Mouse (Mus musculus): ENCODE measurements at regions not wholly inside any gene's neighbourhood (a gene's known extent, or its start where the extent isn't known, plus 50 kb on each side); places are given as distances from the start of the nearest gene placed in this dataset.
A peak's percentile ranks its signal among the peaks of the same experiment; 100 is the strongest.

GRCm38 (mm10) chr10:119011511-119011910 lies 141.5 kb upstream of the Dyrk2 start:
- 45% methylated on average over 6 of the region's 6 CpGs for WGBS
- Histone ChIP-seq H3K36me3 (no peaks in the 10 kb centered on the region), H3K4me2 (peak overlapping the region; percentile 16; the same call in 1 of the 2 replicates), H3K27ac (0 out of 2 replicates have a peak overlapping the region, but pooled peaks have one; percentile 29), H3K9ac (no peak overlapping the region), H3K4me1 (peaks cover 13% of the 10 kb centered on the region), H3K9me3 (no peaks in the 10 kb centered on the region), H3K4me3 (no peak overlapping the region), H3K27me3 (no peaks in the 10 kb centered on the region)
- no peak for ATAC-seq (ENCODE audit: borderline replicate concordance, extremely low read depth, low FRiP score, low TSS enrichment)

DNA sequence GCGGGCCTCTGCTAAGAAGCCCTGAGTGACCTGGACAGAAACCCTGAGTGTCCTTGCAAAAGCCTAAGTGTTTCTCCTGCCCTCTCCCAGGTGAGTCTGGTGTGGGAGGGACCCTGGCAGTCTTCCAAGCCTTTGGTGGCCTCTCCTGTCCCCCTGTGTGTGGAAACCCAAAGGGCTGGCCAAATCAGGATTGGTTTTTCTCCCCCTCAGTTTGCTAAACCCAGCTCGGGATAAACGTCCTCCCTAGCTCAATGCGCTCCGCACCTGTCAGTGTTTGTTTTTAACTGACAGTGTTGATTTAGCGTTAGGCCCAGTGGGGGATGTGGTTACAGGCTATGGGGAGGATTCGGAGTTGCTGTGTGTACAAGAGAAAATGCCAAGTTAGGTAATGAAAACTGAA lies 140.9 kb upstream of the Dyrk2 start:
- H3K4me2 ChIP-seq = peak overlapping the region; percentile 16
- H3K4me1 ChIP-seq = peaks cover 13% of the 10 kb centered on the region
- H3K27ac ChIP-seq = peak overlapping the region; percentile 12; the same call in 1 of the 2 replicates
- no peak overlapping the region for H3K4me3 ChIP-seq
- no peaks in the 10 kb centered on the region for H3K27me3 ChIP-seq
- no peaks in the 10 kb centered on the region for H3K9me3 ChIP-seq
- H3K36me3 ChIP-seq = no peaks in the 10 kb centered on the region
- 20% methylated on average over 7 of the region's 7 CpGs for WGBS
- no peak overlapping the region for H3K9ac ChIP-seq
- 0 out of 2 replicates have a peak, but pooled peaks have one; percentile 56 for ATAC-seq (ENCODE audit: borderline replicate concordance, extremely low read depth, low FRiP score, low TSS enrichment)

GRCm38 (mm10) chr10:119006866-119007575 lies 137.0 kb upstream of the Dyrk2 start:
- Histone ChIP-seq H3K27me3 (no peaks in the 10 kb centered on the region), H3K4me1 (peaks cover 13% of the 10 kb centered on the region), H3K9ac (no peak overlapping the region), H3K9me3 (no peaks in the 10 kb centered on the region), H3K4me3 (no peak overlapping the region), H3K4me2 (no peak overlapping the region), H3K36me3 (no peaks in the 10 kb centered on the region), H3K27ac (no peak overlapping the region)
- ATAC-seq (ENCODE audit: borderline replicate concordance, extremely low read depth, low FRiP score, low TSS enrichment) = no peak
- 84% methylated on average over 19 of the region's 19 CpGs for WGBS

GRCm38 (mm10) chr10:119005491-119005890 lies 135.5 kb upstream of the Dyrk2 start:
- Histone ChIP-seq H3K27me3 (no peaks in the 10 kb centered on the region), H3K4me3 (no peak overlapping the region), H3K4me1 (peaks cover 4% of the 10 kb centered on the region; the same call in 1 of the 2 replicates), H3K27ac (no peak overlapping the region), H3K4me2 (no peak overlapping the region), H3K9me3 (no peaks in the 10 kb centered on the region), H3K9ac (no peak overlapping the region), H3K36me3 (no peaks in the 10 kb centered on the region)
- 68% methylated on average over 8 of the region's 8 CpGs for WGBS
- no peak for ATAC-seq (ENCODE audit: borderline replicate concordance, extremely low read depth, low FRiP score, low TSS enrichment)

DNA sequence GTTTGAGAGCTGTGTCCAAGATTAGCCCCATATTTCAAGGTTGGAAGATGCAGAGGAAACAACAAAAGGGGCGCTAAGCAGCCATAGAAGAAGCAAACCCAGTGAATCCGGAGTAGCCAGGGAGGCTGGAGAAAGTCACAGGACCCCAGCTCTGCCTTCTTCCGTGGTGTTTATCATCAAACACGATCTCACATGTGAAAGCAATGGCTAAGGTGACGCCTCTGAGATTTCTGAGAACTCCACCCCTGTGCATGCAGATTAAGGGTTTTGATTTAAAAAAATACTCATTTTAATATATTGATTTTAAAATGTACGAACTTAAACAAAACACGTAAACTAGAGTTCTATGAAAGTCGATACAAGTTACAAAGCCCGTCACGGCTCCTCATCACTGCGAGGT lies 134.4 kb upstream of the Dyrk2 start:
- ATAC-seq (ENCODE audit: borderline replicate concordance, extremely low read depth, low FRiP score, low TSS enrichment) = no peak
- Histone ChIP-seq H3K9me3 (no peaks in the 10 kb centered on the region), H3K4me3 (no peak overlapping the region), H3K36me3 (no peaks in the 10 kb centered on the region), H3K4me1 (no peaks in the 10 kb centered on the region), H3K27me3 (no peaks in the 10 kb centered on the region), H3K27ac (no peak overlapping the region), H3K4me2 (no peak overlapping the region), H3K9ac (no peak overlapping the region)
- 81% methylated on average over 11 of the region's 11 CpGs for WGBS

- no peaks in the 10 kb centered on the region for H3K4me1 ChIP-seq
- H3K27ac ChIP-seq = no peak overlapping the region
- no peaks in the 10 kb centered on the region for H3K9me3 ChIP-seq
- no peaks in the 10 kb centered on the region for H3K27me3 ChIP-seq
- H3K4me2 ChIP-seq = no peak overlapping the region
- H3K9ac ChIP-seq = no peak overlapping the region
- no peak overlapping the region for H3K4me3 ChIP-seq
- WGBS = 58% methylated on average over 5 of the region's 5 CpGs
- no peaks in the 10 kb centered on the region for H3K36me3 ChIP-seq
- ATAC-seq (ENCODE audit: borderline replicate concordance, extremely low read depth, low FRiP score, low TSS enrichment) = no peak
Observed at GRCm38 (mm10) chr10:119003839-119004238, 133.8 kb upstream of the Dyrk2 start.

- Histone ChIP-seq H3K27ac (no peak overlapping the region), H3K4me1 (no peaks in the 10 kb centered on the region), H3K36me3 (no peaks in the 10 kb centered on the region), H3K4me3 (no peak overlapping the region), H3K9me3 (no peaks in the 10 kb centered on the region), H3K27me3 (no peaks in the 10 kb centered on the region), H3K4me2 (no peak overlapping the region), H3K9ac (no peak overlapping the region)
- ATAC-seq (ENCODE audit: borderline replicate concordance, extremely low read depth, low FRiP score, low TSS enrichment) = no peak
- WGBS = 90% methylated on average over 2 of the region's 2 CpGs
Observed at GRCm38 (mm10) chr10:119003042-119003441, 133.0 kb upstream of the Dyrk2 start.

DNA sequence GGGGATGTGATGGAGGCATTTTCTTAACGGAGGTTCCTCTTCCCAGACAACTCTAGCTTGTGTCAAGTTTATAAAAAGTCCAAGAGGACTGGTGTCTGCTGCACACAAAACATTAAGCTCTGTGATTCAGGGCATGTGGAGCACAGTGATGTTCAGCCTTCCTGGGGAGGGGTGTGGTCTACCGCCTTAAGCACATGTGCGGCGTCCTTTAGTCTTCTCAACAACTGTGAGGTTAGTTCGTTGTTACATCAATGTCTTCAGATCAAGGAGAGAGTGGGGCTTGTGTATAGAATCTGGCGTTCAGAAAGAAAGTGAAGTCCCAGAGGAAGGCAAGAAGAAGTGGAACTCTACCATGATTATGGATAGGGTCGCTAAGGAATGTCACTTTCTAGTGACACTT lies 131.9 kb upstream of the Dyrk2 start:
- Histone ChIP-seq H3K36me3 (no peaks in the 10 kb centered on the region), H3K4me3 (no peak overlapping the region), H3K27ac (no peak overlapping the region), H3K4me1 (0 out of 2 replicates have a peak, but pooled peaks cover 2% of the 10 kb centered on the region), H3K27me3 (no peaks in the 10 kb centered on the region), H3K9ac (no peak overlapping the region), H3K4me2 (no peak overlapping the region), H3K9me3 (no peaks in the 10 kb centered on the region)
- 85% methylated on average over 7 of the region's 7 CpGs for WGBS
- ATAC-seq (ENCODE audit: borderline replicate concordance, extremely low read depth, low FRiP score, low TSS enrichment) = no peak

GRCm38 (mm10) chr10:119001000-119001780 lies 131.2 kb upstream of the Dyrk2 start:
- Histone ChIP-seq H3K4me3 (no peak overlapping the region), H3K27ac (no peak overlapping the region), H3K27me3 (no peaks in the 10 kb centered on the region), H3K4me2 (no peak overlapping the region), H3K9me3 (no peaks in the 10 kb centered on the region), H3K9ac (no peak overlapping the region), H3K36me3 (no peaks in the 10 kb centered on the region), H3K4me1 (0 out of 2 replicates have a peak, but pooled peaks cover 2% of the 10 kb centered on the region)
- ATAC-seq (ENCODE audit: borderline replicate concordance, extremely low read depth, low FRiP score, low TSS enrichment) = no peak
- WGBS = 75% methylated on average over 17 of the region's 17 CpGs

DNA sequence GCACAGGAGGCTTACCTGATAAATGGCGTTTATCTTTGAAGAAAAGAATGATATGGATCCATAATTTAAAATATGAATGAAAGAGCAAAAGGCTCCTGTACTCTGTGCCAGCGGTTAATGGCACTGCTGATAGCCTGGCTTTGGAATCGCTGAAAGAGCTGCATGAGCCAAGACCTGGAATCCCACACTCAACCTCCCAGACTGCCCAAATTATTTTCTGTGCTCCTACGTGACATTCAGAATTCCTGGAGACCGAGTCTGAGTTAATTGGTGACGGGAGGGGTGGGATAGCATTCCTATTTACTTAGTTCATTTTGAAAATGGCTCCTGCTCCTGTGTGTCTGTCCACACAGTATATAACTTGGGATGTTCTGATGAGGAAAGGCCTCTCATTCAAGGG lies 129.0 kb upstream of the Dyrk2 start:
- Histone ChIP-seq H3K27me3 (no peaks in the 10 kb centered on the region), H3K4me3 (no peak overlapping the region), H3K4me1 (0 out of 2 replicates have a peak, but pooled peaks cover 2% of the 10 kb centered on the region), H3K27ac (no peak overlapping the region), H3K4me2 (no peak overlapping the region), H3K9me3 (no peaks in the 10 kb centered on the region), H3K9ac (no peak overlapping the region), H3K36me3 (no peaks in the 10 kb centered on the region)
- WGBS = 63% methylated on average over 6 of the region's 6 CpGs
- no peak for ATAC-seq (ENCODE audit: borderline replicate concordance, extremely low read depth, low FRiP score, low TSS enrichment)

DNA sequence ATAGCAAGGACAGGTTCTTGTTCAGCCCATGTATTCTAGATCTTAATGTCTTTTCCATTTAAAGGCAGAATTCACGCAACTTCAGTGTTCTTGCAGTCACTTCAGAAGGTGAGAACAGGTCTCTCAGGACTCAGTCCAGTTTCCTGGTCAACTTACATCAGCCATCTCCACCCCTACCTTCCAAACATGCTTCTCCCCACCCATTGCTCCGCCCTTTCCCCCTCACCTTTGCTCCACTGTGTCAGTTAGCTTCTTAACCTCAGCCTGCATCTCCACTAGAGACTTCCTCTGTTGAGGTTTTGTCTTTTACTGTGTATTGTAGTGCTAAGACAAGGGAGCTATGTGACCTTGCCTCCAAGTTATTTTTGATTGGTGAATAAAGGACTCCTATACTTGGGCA lies 127.0 kb upstream of the Dyrk2 start:
- Histone ChIP-seq H3K27ac (no peak overlapping the region), H3K9me3 (no peaks in the 10 kb centered on the region), H3K36me3 (no peaks in the 10 kb centered on the region), H3K4me2 (no peak overlapping the region), H3K4me3 (no peak overlapping the region), H3K27me3 (no peaks in the 10 kb centered on the region), H3K4me1 (0 out of 2 replicates have a peak, but pooled peaks cover 2% of the 10 kb centered on the region), H3K9ac (no peak overlapping the region)
- no peak for ATAC-seq (ENCODE audit: borderline replicate concordance, extremely low read depth, low FRiP score, low TSS enrichment)
- 93% methylated on average over 2 of the region's 2 CpGs for WGBS
